Mouse (Mus musculus) gastrocnemius, adult 8-10 months (tissue): ENCODE measurements around the gene Tyw1. TPM values are rescaled to one million over a fixed set of nuclear protein-coding genes. Genes with fewer than 3 reads are reported as not detected.

Experiments
- DNase-seq, 2 experiments: peaks; one replicate each; pipeline ENCODE4 v3.0.0; 2022; ENCODE audit warnings: low spot score in 2 of 2
- total RNA-seq, 4 experiments: library from RNA; stranded (reverse); gene quantifications; 2 replicates each; pipeline ENCODE4 v1.2.4; 2022

The Tyw1 gene
- total RNA-seq, 4 experiments from 2014 or later: 9.6 to 13.8 (median 11.3) TPM

GRCm38 (mm10) chr5:130386418-130386817 lies 131.0 kb downstream of the Tyw1 start:
- DNase-seq: no peak

Other genes starting within 250 kb of the Tyw1 start
- 10 to 100 TPM in 3 of 4 experiments, 1 to 10 TPM in 1; 8.4 to 16.5 (median 11.7) TPM for gene Asl, start 226.4 kb upstream of the Tyw1 start, total RNA-seq
- gene Crcp, start 226.3 kb upstream of the Tyw1 start, total RNA-seq: 10 to 100 TPM; 18.0 to 22.5 (median 20.7) TPM
- gene Tpst1, start 182.3 kb upstream of the Tyw1 start, total RNA-seq: 1 to 10 TPM; 3.7 to 4.5 (median 4.0) TPM
- 1 to 10 TPM; 2.0 to 4.1 (median 3.5) TPM for gene Kctd7, start 110.8 kb upstream of the Tyw1 start, total RNA-seq
- gene Rabgef1, start 83.8 kb upstream of the Tyw1 start, total RNA-seq: 100 to 1,000 TPM in 3 of 4 experiments, 10 to 100 TPM in 1; 94.6 to 134 (median 116) TPM
- gene Tmem248, start 38.5 kb upstream of the Tyw1 start, total RNA-seq: 10 to 100 TPM; 52.7 to 61.0 (median 55.8) TPM
- 10 to 100 TPM; 26.8 to 34.1 (median 28.8) TPM for gene Sbds, start 89 bp upstream of the Tyw1 start, total RNA-seq
- under 1 TPM in 2 of 4 experiments, not detected in 2; 0.02 to 0.05 TPM for gene Caln1, start 113.8 kb downstream of the Tyw1 start, total RNA-seq
- not detected for gene A330070K13Rik, start 129.0 kb downstream of the Tyw1 start, total RNA-seq